Mouse (Mus musculus): ENCODE measurements around the gene Vangl1.

The Vangl1 gene

DNA sequence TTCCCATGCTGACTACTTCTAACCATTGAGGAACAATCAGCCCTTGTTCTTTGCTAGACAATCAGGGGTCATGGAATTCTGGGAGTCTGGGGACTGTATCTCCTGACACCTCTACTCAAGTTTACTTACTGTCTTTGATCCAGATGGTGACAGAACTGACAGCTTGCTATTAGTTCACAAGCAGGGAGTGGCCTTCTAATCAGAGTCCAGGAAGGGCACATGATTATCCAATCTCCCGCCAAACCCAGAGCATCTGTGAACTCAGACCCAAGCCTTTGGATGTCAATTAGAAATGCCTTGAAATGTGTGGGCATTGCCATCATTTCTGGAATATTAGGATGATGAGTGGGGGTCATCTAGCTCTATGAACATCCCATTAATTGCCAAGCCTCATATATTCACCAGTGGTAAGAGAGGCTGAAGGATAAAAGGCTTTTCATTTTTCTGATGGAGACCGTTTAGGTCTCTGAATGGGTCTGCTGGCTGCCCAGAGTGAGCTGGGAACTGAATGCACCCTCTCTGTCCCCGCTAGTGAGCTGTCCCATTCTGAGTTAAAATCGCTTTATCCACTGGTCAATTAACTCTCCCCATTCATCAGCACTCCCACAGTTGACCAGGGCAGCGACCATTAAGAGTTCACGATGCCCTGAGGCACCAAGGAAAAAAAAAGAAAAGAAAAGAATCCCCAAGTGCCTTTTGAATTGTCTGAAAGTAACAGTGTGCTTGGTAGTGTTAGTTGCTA, 58.7 kb downstream of the Vangl1 start:
- in situ Hi-C loops (cut with MboI, MseI): no loop called here

DNA sequence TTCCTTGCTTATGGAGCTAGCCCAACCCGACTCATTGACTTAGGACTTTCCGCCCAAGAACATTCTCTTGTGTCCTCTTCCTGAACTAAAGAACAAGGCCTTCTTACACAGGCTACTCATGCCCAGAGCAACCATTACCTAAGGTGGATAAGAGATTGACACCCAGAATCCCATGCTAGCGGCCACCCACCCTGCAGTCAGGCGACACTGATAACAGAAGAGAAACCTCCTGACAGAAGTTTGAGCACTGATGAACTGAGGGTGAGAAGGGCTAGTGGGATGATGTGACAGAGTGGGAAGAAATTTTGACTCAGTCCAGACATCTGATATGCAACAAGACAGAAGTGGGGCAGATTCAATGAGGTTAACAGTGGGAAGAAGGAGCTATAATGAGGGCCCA, 60.1 kb downstream of the Vangl1 start:
- in situ Hi-C loops (cut with MboI, MseI): no loop called here

DNA sequence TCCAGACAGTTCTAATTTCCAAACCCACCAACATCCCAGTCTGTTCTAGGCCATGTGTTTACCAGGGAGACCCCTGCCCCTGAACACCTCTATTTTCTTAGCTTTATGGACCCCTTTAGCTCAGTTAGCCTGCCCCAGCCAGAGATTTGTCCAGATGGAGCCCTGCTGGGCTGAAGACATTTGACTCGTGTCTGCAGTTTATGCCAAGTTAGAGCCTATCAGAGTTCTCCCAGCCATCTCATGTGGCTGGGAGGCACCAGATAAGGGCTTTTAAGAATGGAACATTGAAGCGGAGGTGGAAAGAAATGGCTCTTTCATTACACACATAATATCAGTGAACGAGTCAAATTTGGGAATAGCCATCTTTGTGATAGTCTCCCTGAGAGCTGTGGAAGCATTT, 61.0 kb downstream of the Vangl1 start:
- in situ Hi-C loops (cut with MboI, MseI): no loop called here

DNA sequence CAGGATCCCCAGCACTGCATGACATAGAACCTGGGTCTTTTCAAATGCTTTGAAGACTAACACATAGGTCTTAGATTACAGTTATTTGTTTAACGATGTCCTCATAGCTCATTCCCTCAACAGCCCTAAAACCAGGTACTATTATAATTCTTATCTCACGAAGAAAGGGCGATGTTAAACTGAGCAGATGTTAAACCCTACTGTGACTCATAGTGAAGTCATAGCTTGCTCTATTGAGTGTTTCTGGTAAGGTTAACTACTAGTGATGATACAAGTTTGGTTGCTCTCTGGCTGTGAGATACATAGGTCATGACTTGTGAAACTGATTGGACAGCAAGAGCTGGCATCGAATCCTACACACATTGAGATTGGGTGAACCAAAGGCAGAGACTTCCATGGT, 61.5 kb downstream of the Vangl1 start:
- in situ Hi-C loops (cut with MboI, MseI): no loop called here

DNA sequence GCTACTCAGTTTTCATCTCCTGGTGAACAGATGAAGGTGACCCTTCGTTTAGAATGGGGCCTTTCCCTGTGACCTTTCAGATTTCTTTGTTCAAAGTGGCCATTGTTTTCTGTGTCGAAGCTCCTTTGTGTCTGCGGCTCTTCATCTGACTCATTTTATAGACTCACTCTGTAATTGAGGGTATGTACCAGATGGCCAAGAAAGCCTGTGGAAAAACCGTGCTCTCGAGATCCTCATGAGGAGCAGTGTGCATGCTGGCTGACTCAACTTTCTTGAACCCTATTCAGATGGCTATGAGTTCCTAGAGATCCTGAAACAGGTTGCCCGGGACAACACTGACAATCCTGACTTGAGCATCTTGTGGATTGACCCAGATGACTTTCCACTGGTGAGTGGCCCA, 62.6 kb downstream of the Vangl1 start:
- in situ Hi-C loops (cut with MboI, MseI): no loop called here

DNA sequence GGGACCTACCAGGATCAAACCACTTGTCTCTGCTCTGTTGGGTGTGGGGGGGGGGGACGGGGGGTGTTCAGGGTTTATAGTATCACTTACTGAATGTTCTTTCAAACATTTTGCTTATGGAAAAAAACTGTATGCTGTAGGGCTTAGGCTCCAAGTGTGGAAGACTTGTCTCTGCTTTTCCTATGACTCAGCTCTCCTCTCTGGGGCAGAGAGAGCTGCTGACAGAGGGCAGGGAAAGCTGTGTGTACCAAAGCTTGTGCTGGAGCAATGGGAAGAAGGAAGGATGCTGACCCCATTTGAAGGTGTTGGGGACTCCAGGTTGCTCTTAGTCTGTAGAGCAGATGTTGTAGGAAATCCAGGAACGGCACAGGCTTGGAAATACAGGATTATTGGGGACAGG, 63.0 kb downstream of the Vangl1 start:
- in situ Hi-C loops (cut with MboI, MseI): no loop called here

DNA sequence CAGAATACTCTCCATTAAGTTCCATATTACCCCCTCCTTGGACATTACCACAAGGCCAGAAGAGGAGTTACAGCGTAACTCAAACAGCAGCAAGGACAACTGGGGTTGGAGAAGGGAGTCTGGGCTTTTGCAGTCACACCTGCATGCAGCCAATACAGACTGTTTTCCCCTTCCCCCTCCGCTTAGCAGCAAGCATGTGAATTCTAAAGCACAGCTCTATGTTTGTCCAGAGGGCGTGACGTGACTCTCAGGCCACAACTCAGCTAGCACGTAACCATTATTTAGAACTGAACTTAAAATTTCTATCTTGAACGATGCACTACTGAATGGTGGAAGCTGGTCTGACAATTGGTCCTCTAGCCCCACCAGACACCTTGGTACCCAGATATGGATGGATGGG, 63.9 kb downstream of the Vangl1 start:
- in situ Hi-C loops (cut with MboI, MseI): no loop called here

DNA sequence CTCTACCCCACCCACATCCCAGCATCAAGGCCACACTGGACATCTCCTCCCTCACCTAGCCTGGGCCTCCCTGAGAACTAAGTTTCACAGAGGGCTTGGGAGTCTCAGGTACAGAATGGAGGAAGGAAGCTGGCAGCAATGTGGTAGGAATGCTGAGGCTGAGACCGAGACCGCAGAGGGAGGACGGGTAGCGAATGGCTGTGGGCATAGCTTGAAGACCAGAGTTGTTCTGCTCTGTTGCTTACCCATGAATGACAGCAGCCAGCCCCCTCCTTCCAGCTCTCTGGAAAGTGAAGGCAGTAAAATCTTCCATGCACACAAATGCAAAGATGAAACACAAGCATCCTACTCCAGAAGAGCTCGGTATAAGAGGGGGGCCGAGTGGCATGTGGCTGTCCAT, 65.6 kb downstream of the Vangl1 start:
- in situ Hi-C loops (cut with MboI, MseI): no loop called here

DNA sequence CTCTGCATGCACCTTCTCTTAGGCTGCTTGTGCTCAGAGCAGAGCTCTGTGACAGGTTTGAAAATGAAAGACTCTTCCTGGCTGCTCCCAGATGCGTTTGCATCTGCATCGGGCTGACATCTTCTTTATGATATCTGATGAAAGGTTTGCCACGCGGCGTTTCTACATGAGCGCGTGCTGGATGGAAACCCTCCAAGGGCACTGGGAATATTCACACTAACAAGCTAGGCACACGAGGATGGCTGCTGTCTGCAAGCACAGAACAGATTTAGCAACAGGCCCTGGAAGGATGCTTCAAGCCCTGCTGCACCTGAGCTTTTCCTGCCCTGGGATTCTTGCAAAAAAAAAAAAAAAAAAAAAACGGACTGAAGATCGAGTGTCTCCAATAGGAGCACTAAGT, 67.3 kb downstream of the Vangl1 start:
- in situ Hi-C loops (cut with MboI, MseI): no loop called here

DNA sequence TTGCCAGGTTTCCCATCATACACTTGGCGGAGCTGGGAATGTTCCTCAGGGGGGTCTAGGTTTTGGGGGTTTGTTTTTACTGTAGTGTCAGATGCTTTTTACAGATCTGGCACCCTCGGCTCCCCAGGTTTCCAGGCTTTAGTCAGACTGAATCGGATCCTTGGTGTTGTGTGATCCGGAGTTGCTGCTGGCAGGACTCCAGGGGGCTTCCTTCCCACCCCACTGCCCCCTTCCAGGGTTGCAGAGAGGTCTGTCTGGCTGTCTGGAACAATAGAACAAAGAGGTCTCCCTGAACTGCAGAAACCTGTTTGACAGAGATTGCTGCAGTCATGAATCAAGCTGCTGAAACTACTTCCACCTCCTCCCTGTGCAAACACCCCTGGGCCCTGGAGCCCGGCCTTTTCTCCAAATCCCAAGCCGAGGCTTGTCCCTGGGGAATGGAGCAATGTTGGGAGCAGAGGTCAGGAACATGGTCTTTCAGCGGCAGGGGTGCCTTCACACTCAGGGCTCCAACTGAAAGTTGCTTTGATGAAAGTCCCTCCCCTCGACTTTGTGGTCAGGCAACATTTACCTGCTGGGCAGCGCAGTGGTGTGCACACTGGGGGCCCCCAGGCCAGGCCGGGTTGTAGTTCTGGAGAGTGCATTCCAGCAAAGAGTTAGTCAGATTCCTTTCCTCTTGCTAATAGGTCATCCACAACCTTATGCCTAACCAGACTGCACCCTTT, 68.9 kb downstream of the Vangl1 start:
- in situ Hi-C loops (cut with MboI, MseI): no loop called here

DNA sequence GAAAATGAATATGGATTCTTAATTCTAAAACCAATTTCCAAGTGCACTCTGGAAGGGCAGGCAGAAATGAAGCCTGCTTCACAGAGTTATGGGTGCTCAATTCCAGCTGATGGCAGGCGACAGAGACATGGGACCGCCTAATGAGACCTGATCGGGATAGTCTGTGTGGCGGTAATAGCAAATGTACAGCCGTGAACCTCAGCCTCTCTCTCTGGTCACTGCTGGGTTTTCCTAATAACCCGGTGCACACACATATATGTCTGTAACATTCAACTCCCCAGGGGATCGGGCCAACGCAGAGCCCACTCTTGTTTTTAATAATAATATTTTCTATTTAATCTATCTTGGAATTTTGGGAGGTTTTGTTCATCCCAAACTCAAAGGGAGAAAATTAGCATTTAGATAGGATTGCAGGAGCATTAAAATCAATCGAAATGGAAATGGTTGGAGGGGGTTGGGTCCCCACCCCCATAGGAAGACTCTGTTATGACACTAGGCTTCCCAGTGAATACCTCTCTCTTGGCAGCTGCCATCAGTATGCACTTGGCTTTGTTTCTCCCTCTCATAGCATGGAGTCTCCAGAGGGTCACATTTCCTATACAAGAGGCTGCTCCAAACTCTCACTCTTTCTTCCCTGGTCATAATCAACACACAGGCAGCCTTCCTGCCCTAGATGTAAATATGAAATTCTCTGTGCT, 72.7 kb downstream of the Vangl1 start:
- in situ Hi-C loops (cut with MboI, MseI): no loop called here

DNA sequence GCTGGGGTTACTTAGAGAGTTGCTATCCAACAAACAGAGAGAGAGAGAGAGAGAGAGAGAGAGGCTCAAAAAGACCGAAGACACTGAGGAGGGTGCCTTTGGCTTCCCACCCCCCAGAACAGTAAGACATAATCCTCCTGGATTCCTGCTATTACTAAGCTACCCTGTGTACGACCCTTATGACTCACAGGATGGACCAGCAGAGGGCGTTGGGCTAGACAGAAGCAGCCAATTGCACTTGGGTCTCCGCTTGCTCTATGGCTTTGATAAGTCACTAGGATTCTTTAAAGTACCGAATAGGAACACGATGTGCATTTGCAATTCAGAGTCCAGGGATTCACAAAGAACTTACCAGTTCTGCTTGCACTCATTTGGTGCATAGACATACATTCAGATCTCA, 74.0 kb downstream of the Vangl1 start:
- in situ Hi-C loops (cut with MboI, MseI): no loop called here

DNA sequence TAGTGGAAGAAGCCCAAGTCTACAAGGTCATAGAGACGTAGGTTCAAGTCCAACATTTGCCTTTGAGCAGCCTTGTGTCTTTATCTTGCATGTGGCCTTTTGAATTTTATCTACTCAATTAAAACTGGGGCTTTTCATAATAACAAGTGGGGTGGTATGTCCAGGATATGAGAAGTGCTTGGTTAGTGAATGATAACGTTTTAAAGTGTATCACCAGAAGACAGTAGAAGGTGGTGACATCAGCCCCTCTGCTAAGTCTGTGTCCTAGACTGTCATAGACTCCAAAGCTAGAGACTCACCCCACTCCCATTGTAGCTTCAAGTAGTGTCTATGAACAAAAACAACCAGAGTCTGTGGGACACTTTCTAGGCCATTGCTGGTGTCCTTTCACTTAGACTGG, 76.3 kb downstream of the Vangl1 start:
- in situ Hi-C loops (cut with MboI, MseI): no loop called here

DNA sequence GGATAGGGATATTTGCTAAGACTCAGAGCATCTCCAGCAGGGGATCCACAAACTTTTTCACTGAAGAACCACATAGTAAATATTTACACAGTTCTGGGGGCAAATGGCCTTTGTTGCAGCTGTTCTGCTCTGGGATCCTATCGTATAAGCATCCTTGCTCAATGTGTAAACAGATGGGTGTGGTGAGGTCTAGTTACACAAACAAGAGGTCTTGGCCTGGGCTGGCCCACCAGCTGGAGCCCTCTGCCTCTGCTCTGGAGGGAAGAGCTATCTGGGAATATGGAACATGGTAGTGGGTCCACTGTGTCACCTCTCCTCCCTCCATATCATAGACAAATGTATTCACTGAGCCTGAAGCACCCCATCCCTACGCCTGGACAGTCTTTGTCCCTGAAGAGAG, 77.4 kb downstream of the Vangl1 start:
- in situ Hi-C loops (cut with MboI, MseI): no loop called here

DNA sequence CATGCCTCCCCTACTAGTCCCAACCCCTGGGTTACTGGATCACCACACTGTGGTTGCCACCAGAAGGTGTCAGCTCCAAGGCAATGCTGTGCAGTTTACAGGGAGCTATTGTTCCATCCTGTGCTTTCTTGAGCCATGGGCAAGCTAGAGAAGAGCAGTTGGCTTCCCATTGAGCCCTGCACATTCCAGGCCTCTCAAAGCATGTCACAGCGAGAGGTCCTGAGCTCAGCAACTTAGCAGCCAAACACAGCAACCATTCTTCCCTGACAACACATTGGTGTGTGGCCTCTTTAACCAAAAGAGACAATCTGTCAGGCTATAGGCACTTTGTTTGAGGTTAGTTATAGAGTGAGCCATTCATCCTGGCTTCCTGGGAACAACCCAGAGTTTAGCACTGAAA, 78.9 kb downstream of the Vangl1 start:
- in situ Hi-C loops (cut with MboI, MseI): no loop called here

DNA sequence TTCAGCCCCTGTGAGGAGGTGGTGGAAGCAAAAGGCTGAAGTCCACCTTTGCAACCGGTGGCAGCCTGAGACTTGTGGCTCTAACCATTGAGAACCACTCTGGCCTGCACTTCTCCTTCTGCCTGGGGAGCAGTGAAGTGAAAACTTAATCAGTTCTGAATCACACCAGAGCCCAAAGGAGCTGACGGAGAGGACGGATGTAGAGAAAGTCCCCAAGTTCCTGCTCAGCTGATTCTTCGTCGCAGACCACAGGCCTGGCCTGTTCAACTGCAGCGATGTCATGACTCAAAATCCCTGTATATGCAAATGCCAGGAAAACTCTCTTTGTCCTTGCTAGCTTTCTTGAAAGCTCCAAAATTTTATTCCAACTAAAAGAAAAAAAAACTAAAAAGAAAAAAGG, 80.8 kb downstream of the Vangl1 start:
- in situ Hi-C loops (cut with MboI, MseI): loop anchor here in 1 of 2 experiments (5.0 kb wide), 1 partner anchor 106 kb away; no protein-coding TSS in a partner anchor

DNA sequence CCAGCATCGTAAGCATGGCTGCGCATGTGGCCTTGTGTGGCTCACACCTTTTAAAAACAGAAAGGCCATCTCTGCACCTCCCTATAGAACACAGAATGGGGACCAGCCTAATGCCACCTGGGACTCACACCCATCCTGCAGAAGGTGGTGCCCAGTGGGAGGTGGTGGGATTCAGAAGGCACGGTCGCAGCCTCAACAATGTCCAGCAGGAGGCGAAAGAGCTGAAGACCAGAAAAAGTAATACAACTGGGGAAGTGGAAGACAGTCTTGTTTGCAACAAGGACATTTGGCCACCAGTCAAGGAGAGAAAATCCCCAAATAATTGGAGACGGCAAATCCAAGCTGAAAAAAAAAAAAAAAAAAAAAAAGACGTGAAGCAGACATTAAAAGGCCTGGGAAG, 82.4 kb downstream of the Vangl1 start:
- in situ Hi-C loops (cut with MboI, MseI): loop anchor here in 1 of 2 experiments (5.0 kb wide), 1 partner anchor 105 kb away; no protein-coding TSS in a partner anchor

DNA sequence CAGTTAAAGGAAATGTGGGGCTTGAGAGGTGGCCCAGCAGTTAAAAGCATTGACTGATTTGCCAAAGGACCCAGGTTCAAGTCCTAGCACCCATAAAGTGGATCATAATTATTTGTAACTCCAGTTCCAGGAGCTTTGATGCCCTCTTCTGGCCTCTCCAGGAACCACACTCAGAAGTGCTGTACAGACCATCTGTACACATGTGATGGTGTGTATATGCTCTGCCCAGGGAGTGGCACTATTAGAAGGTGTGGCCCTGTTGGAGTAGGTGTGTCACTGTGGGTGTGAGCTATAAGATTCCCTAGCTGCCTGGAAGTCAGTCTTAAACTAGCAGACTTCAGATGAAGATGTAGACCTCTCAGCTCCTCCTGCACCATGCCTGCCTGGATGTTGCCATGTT, 83.5 kb downstream of the Vangl1 start:
- in situ Hi-C loops (cut with MboI, MseI): loop anchor here in 1 of 2 experiments (5.0 kb wide), 1 partner anchor 104 kb away; no protein-coding TSS in a partner anchor

DNA sequence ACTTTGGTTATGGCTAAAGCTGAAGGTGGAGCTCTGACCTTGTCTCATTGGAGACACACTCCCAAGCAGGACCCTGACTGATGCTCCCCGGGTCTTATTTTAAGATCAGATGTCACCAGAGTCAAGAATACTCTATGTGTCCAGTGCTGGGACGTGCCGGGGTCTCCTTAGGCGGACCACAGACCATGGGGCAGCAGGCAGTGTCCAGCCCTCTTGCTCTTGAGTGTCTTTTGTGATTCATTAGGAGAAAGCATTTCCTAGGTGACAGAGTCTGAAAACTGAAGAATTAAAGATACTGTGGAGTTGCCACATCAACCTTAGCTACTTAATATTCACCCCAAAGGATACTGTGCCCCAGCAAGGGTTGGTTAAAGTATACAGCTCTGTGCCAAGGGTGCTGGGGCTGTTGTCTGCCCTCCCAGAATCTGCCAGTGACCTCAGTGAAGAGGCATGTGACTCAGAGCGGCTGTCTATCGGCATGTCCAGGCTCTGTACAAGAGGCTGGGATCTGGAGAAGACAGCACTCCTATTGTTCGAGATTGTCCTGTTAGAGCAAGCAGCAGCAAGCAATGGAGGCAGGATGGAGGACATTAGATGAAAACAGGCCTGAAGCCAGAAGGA, 92.4 kb downstream of the Vangl1 start:
- in situ Hi-C loops (cut with MboI, MseI): no loop called here

DNA sequence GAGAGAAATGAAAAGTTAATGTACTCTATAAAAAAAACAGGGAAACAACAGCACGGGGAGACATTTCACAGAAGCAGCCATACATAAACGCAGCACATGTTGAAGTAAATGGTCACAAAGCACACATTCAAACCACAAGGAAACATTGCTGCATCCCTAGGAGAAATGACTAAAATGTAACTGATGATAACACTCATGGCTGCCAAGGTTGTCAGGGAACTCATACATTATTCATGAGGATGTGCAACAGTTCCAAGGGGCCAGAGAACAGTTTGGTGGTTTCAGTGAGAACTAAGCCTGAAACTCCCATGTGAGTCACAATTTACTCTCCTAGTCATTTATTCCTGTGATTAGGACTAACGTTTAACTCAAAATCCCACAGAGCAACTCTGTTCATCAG, 96.3 kb downstream of the Vangl1 start:
- in situ Hi-C loops (cut with MboI, MseI): loop anchor here in 1 of 2 experiments (10.0 kb wide), 1 partner anchor 553 kb away; no protein-coding TSS in a partner anchor

DNA sequence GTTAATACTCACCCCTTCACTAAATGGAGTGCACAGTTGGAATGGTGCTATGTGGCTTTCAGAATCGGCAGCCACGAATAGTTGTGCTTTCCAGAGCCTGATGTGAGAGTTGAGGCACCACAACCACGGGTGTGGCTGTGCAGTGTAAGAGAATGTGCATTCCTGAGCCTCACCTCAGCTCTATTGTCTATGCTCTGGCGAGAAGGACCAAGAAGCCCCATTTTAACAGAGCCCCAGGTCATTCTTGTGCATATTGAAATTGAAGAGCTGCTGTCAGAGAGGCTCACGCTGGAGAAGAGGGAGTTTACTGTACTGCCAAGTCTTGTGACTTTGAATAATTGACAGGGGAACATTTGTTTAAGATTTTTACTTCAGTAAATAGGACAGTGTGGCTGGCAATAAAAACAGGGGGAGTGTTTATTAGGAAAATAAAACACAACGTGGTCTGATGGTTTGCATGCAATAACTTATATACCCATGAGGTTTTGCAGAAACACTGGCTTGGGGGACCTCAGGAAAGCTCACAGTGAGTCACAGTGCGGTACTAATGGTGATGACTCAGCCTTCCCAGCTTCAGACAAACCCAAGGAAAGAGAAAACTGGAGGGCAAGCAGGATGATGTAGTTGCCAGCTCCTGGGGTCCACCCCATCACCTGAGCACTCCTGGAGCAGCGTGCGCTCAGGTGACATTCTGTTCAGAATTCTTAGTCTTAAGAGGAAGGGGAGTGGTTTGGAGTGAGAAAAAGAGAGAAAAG, 100.5 kb downstream of the Vangl1 start:
- in situ Hi-C loops (cut with MboI, MseI): loop anchor here in 1 of 2 experiments (10.0 kb wide), 1 partner anchor 549 kb away; no protein-coding TSS in a partner anchor
